Mouse (Mus musculus) heart, postnatal 25 days (tissue): ENCODE results near the gene Gabarapl1. TPM values are rescaled to one million over a fixed set of nuclear protein-coding genes. Genes with fewer than 3 reads are reported as not detected.

Source experiments
- total RNA-seq, 2 experiments: library from RNA; stranded (reverse); gene quantifications; 2 replicates each; pipeline ENCODE4 v1.2.3; 2021

Gene Gabarapl1
- total RNA-seq, 2 experiments from 2014 or later, result 97.1 to 107 TPM

Other genes starting within 250 kb of the Gabarapl1 start
- not detected for gene 4922502D21Rik, start 201.4 kb upstream of the Gabarapl1 start, total RNA-seq
- 1 to 10 TPM; 1.1 TPM for gene Clec12a, start 190.5 kb upstream of the Gabarapl1 start, total RNA-seq
- under 1 TPM; 0.22 to 0.31 TPM for gene Clec12b, start 147.3 kb upstream of the Gabarapl1 start, total RNA-seq
- gene Clec1b, start 135.9 kb upstream of the Gabarapl1 start, total RNA-seq, result 1 to 10 TPM in 1 of 2 experiments, under 1 TPM in 1; 0.81 to 2.2 TPM
- under 1 TPM in 1 of 2 experiments, not detected in 1; 0.28 TPM for gene Clec9a, start 124.3 kb upstream of the Gabarapl1 start, total RNA-seq
- 10 to 100 TPM; 10.2 to 11.3 TPM for gene Clec1a, start 81.2 kb upstream of the Gabarapl1 start, total RNA-seq
- under 1 TPM; 0.06 to 0.47 TPM for gene Olr1, start 26.0 kb upstream of the Gabarapl1 start, total RNA-seq
- not detected for gene Tmem52b, start 20.6 kb upstream of the Gabarapl1 start, total RNA-seq
- not detected for gene Klre1, start 44.7 kb downstream of the Gabarapl1 start, total RNA-seq
- gene Klrd1, start 58.6 kb downstream of the Gabarapl1 start, total RNA-seq, result not detected
- under 1 TPM in 1 of 2 experiments, not detected in 1; 0.25 TPM for gene Klrk1, start 90.7 kb downstream of the Gabarapl1 start, total RNA-seq
- not detected for gene Klrc3, start 110.2 kb downstream of the Gabarapl1 start, total RNA-seq
- not detected for gene Klrc2, start 127.5 kb downstream of the Gabarapl1 start, total RNA-seq
- not detected for gene Klrc1, start 145.8 kb downstream of the Gabarapl1 start, total RNA-seq
- gene Klri1, start 184.0 kb downstream of the Gabarapl1 start, total RNA-seq, result not detected
- not detected for gene Klri2, start 207.3 kb downstream of the Gabarapl1 start, total RNA-seq